Mouse (Mus musculus) bone marrow macrophage, adult 2 months (primary cell): Measurements from ENCODE around the gene Nat10. TPM values are rescaled to one million over a fixed set of nuclear protein-coding genes. Genes with fewer than 3 reads are reported as not detected.

Source experiments
- H3K27ac ChIP-seq: 2 replicates; pipeline ENCODE4 v1.5.1; 2012; ENCODE audit warnings: low read depth, low read length; ENCODE audit not compliant: insufficient read depth
- H3K4me1 ChIP-seq: 2 replicates; pipeline ENCODE4 v1.6.1; 2012; ENCODE audit warnings: low read length; ENCODE audit not compliant: control insufficient read depth, insufficient read depth
- H3K4me3 ChIP-seq: 2 replicates; pipeline ENCODE4 v1.5.1; 2012; ENCODE audit warnings: mild to moderate bottlenecking, low read length, moderate library complexity; ENCODE audit not compliant: insufficient read depth
- CTCF ChIP-seq: IDR thresholded peaks from 2 replicates; pipeline ENCODE4 v1.5.1; 2012; ENCODE audit warnings: low read depth, mild to moderate bottlenecking, low read length, moderate library complexity
- POLR2A ChIP-seq: IDR thresholded peaks from 2 replicates; pipeline ENCODE4 v1.6.1; 2012; ENCODE audit warnings: mild to moderate bottlenecking, low read depth, low read length, borderline replicate concordance
- polyA plus RNA-seq: library from polyadenylated mRNA; stranded (reverse); fragments of >200 nt; gene quantifications from 2 replicates; pipeline ENCODE4 v1.2.4, GENCODE M21; 2012; ENCODE audit not compliant: missing spikeins, insufficient read depth, insufficient read length

The Nat10 gene
- polyA plus RNA-seq, 1 experiment, result 8.7 TPM

DNA sequence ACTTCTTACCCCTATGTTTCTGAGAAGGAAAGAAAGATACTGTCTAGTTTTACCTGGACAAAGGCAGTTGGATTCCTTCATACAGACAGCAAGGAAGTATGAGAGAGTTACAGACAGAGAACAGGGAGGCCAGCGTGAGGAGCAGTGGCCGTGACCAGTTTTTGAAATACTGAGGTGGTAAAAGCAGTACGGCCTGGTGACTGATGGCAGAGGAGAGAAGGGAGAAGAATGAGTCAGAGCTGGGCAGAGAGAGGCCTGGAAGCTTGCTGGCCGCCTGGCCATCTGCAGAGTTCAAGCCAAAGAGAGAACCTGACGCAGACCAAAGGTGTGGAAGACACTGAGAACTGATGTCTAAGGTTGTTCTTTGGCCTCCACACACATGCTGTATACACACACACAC, 85.7 kb downstream of the Nat10 start:
- TF ChIP-seq CTCF (no peak), POLR2A (no peak)
- Histone ChIP-seq H3K27ac (no peak overlapping the region), H3K4me1 (peaks cover 28% of the 10 kb centered on the region), H3K4me3 (no peak overlapping the region)

GRCm38 (mm10) chr2:103673609-103674008, 87.5 kb downstream of the Nat10 start:
- Histone ChIP-seq H3K27ac (no peak overlapping the region), H3K4me1 (peaks cover 39% of the 10 kb centered on the region), H3K4me3 (no peak overlapping the region)
- TF ChIP-seq POLR2A (no peak), CTCF (no peak)

DNA sequence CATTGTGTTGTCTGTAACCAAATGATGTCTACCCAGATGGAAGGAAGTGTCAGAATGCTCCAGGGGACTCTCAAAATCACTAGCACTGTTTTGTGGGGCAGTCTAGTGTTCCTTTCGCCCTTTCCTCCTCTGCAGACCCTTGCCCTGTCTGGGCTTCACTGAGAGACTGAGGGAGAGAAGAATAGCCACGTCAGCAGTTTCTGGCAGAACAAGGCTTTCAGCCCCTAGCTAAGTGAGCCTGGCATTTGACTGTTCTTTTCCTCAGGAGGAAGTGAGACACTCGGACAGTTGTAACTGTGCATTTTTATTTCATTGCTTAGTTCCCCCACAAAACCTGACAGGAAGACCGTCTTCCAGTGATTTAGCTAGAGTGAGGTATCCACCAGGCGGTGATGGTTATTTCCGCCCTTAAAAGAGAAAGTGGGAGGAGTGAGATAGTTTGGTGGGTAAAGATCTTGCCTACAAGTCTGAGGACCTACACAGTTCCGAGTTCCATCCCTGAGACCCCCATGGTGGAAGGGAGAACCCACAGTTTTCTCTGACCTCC, 88.4 kb downstream of the Nat10 start:
- Histone ChIP-seq H3K4me3 (no peak overlapping the region), H3K4me1 (peaks cover 48% of the 10 kb centered on the region), H3K27ac (peak overlapping the region; percentile 24; the same call in 1 of the 2 replicates)
- no peak for TF ChIP-seq CTCF
- no peak for TF ChIP-seq POLR2A

Other genes with a start within 250 kb of the Nat10 start
- gene Abtb2, start 195.0 kb downstream of the Nat10 start, polyA plus RNA-seq, result 0.32 and 0.36 TPM in 2 replicates
- gene Caprin1, start 36.4 kb upstream of the Nat10 start, polyA plus RNA-seq, result 183 and 206 TPM in 2 replicates
- gene Lmo2, start 196.7 kb upstream of the Nat10 start, polyA plus RNA-seq, result 281 and 284 TPM in 2 replicates